22 mouse cellular contexts compared by ENCODE assay signal in genomic region chr15:84546028-84546427, GRCm38 (mm10).
"Had no signal": no experiment of that assay in that cellular context is flagged by ENCODE, and none has a peak within 500 bp of the region (broad histone marks: within the 10 kb centered on the region; RNA-seq: fewer than 3 reads in every experiment).

No protein-coding gene starts in this region.

- H3K4me2 ChIP-seq: liver, embryonic 12.5 days; liver, embryonic 15.5 days; lung, embryonic 15.5 days; midbrain, embryonic 12.5 days; midbrain, embryonic 15.5 days; neural tube, embryonic 13.5 days; stomach, embryonic 15.5 days had no signal

- H3K36me3 ChIP-seq: limb, embryonic 10.5 days; limb, embryonic 13.5 days; liver, embryonic 12.5 days; liver, embryonic 15.5 days; lung, embryonic 15.5 days; midbrain, embryonic 12.5 days; midbrain, embryonic 15.5 days; neural tube, embryonic 13.5 days; stomach, embryonic 15.5 days had no signal

- H3K27me3 ChIP-seq: limb, embryonic 13.5 days; liver, embryonic 12.5 days; liver, embryonic 15.5 days; lung, embryonic 15.5 days; midbrain, embryonic 12.5 days; midbrain, embryonic 15.5 days; neural tube, embryonic 13.5 days; stomach, embryonic 15.5 days had no signal

- H3K27ac ChIP-seq: kidney, postnatal 0 days; layer of hippocampus, adult 2 months; limb, embryonic 10.5 days; limb, embryonic 13.5 days; liver, embryonic 12.5 days; liver, embryonic 15.5 days; lung, embryonic 15.5 days; midbrain, embryonic 12.5 days; midbrain, embryonic 15.5 days; neural tube, embryonic 13.5 days; stomach, embryonic 15.5 days had no signal

- H3K4me1 ChIP-seq: limb, embryonic 10.5 days; liver, embryonic 12.5 days; liver, embryonic 15.5 days; lung, embryonic 15.5 days; stomach, embryonic 15.5 days had no signal

- H3K9ac ChIP-seq: limb, embryonic 13.5 days; liver, embryonic 12.5 days; liver, embryonic 15.5 days; lung, embryonic 15.5 days; midbrain, embryonic 12.5 days; midbrain, embryonic 15.5 days; neural tube, embryonic 13.5 days; stomach, embryonic 15.5 days had no signal

- H3K4me3 ChIP-seq: layer of hippocampus, adult 2 months; limb, embryonic 10.5 days; limb, embryonic 13.5 days; liver, embryonic 12.5 days; liver, embryonic 15.5 days; lung, embryonic 15.5 days; midbrain, embryonic 12.5 days; midbrain, embryonic 15.5 days; neural tube, embryonic 13.5 days; stomach, embryonic 15.5 days had no signal

- H3K9me3 ChIP-seq: limb, embryonic 10.5 days; limb, embryonic 13.5 days; liver, embryonic 12.5 days; liver, embryonic 15.5 days; lung, embryonic 15.5 days; midbrain, embryonic 12.5 days; midbrain, embryonic 15.5 days; neural tube, embryonic 13.5 days; stomach, embryonic 15.5 days had no signal

- ATAC-seq: liver, embryonic 12.5 days; midbrain, embryonic 15.5 days had no signal

- DNase-seq: kidney, postnatal 25 days; layer of hippocampus, adult 9-11 months; liver; lung, adult 18-20 months; lung, postnatal 10 days; lung, postnatal 36 days; retina, postnatal 1 day; right cerebral cortex, postnatal 25 days; spleen, adult 18-20 months; thymus, adult 18-20 months; thymus, postnatal 36 days had no signal
